Mouse (Mus musculus) adrenal gland, adult 2 months (tissue): ENCODE measurements at regions not wholly inside any gene's neighbourhood (a gene's known extent, or its start where the extent isn't known, plus 50 kb on each side); places are given as distances from the start of the nearest gene placed in this dataset.

ENCODE experiments used
- DNase-seq: peaks from one replicate; pipeline ENCODE4 v3.0.0; 2021

DNA sequence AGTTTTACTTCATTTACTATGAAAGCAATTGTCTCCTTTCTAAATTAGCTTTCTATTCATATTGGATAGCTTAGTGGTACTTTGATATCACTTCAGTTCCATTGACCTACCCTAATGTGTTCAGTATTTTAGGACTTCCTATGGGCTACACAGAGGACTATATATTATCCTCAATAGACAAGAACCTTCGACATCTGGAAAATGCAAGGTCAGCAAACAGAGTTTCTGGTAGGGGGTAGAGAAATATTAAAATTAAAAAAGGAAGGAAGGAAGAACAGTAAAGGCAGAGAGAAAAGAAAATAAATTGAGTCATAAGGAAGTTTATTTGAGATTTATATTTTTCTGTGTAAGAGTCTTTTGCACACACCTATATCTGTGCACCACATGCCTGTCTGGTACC lies 107.4 kb upstream of the Insig1 start:
- no peak for DNase-seq

DNA sequence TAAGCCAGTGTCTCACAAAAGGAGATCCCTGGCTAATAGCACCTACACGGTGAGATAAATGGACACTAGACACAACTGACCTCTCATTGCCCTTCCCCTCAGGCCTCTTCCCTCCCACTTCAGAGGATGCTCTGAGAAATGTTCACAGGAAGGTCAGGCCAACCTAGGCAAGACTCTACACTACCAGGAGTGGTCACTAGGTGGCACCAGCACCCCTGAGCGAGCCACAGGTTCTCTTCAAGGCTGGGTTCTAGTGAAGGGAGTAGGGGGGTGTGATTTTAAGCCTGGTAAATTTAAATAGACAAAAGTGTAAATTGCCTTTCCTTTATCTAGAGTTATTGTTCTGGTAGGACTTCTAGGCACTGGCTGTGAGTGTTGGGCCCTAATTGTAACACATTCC lies 76.0 kb upstream of the Insig1 start:
- DNase-seq = peak; percentile 63

- no peak for DNase-seq
These were observed 73.4 kb upstream of the Insig1 start for GRCm38 (mm10) chr5:27997751-27998150.

- no peak for DNase-seq
These were observed 68.2 kb upstream of the Insig1 start for GRCm38 (mm10) chr5:28002922-28003321.

GRCm38 (mm10) chr5:28003756-28004486 lies 67.2 kb upstream of the Insig1 start:
- no peak for DNase-seq

- no peak for DNase-seq
These were observed 66.7 kb upstream of the Insig1 start for GRCm38 (mm10) chr5:28004487-28004827.

DNA sequence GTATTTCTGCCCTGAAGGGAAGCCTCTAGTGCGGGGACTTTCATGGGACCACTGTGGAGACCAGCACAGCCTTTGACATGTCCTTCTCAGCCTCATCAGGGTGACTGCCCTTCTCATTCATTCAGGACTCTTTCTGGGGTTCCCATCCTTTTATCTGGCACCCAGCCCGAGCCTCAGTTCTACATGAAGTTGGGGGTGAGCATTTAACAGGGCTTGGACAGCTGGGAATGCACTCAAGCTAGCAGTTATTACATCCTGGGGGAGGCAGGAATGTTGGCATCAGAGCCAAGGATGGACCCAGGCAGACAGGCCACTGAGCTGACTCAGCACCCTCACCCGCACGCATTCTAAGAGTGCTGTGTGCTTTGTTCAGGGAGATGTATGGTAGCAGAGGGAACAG lies 61.8 kb upstream of the Insig1 start:
- DNase-seq = no peak

GRCm38 (mm10) chr5:28009871-28010270 lies 61.3 kb upstream of the Insig1 start:
- no peak for DNase-seq

DNA sequence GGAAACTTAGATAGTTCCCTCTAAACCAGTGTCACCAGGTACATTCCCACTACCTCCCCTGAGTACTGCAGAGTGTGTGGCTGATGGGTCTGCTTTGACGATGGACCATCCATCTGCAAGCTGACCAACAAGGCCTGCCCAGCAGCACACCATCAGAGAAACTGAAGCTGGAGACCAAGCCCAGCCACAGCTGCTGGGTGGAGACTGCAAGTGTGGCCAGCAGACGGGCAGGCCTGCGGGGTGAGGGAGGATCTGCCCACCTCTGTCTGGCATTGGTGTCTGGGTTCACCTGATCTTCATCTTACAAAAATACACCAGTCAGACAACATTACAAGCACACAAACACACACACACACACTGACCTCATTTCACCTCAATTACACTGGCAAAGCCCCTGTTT lies 60.6 kb upstream of the Insig1 start:
- no peak for DNase-seq

DNA sequence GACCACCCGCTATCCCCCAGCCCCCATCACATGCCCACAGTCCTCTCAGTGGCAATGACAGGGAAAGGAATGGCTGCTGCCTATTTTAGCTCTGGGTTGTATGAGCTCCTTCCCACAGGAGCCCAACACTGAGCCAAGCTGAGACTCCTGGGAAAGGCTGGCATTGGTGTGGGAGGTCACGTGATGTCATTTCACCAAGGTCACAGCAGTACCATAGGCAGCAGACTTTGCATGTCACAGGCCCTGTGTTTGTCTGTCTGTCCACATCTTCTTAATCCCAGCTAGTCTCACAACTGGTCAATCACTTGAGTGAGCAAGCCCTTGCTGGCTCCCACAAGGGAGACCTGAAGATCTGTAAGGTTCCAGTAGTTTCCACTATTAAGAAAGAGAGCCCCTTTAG lies 58.7 kb upstream of the Insig1 start:
- DNase-seq = no peak

- DNase-seq = no peak
These were observed 57.4 kb upstream of the Insig1 start for GRCm38 (mm10) chr5:28013619-28014273.

DNA sequence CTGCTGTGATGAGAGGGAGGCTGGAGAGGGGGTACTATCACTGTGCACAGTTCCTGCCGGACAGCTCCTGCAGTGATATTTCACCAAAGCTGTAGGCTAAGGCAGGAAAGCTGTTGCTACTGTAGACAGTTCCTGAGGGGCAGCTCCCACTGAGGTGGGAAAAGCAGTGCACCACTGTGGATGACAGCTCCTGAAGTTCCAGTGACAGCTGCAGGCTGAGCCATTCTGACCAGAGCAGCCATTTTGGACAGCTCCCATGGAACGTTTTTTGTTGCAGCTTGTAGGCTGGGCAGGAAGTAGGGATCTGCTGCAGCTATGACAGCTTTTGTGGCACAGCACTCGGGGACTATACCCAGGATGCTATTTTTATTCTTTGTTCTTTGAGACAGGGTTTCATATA lies 51.3 kb upstream of the Insig1 start:
- no peak for DNase-seq
